Mouse (Mus musculus) heart, postnatal 25 days (tissue): ENCODE data around the gene Rec114. TPM values are rescaled to one million over a fixed set of nuclear protein-coding genes. Genes with fewer than 3 reads are reported as not detected.

ENCODE experiments used
- DNase-seq: peaks from one replicate; pipeline ENCODE4 v3.0.0; 2022; ENCODE audit warnings: low spot score
- intact Hi-C: fragments of 180-260 bp; cut with DNase I; formaldehyde crosslinking; loops from one replicate; pipeline ENCODE4 v1.15.1; 2025
- total RNA-seq, 2 experiments: library from RNA; stranded (reverse); gene quantifications; 2 replicates each; pipeline ENCODE4 v1.2.3; 2021

Rec114 gene
- total RNA-seq: 1 to 10 TPM; 3.1 to 5.5 TPM

DNA sequence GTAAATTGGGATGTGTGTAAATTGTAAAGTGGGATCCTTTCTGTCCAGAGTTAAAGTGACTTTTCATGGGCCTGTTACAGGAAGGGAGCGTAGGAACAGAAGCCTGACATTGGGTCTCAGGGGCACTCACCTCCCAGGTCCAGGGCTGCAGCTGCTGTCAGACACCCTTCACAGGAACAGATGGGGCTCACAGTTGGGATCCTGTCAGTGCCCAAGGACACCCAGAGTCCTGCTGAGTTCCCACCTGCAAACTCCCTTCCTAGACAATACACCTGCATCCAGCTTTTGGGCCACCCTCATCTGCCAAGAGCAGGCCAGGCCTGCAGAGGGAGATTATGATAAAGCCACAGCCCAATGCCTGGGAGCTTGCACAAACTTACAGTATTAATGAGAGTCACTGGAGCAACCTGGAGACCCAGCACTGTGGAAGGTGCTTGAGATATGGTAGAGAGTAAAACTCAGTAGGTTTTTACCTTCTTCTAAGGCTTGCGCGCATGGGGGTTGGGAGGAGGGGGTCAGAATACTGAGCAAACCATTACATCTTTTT is at the start of gene Rec114:
Rec114 (minus strand) TSS at position 263 of the 547 bp plus-strand sequence.
- intact Hi-C loops: no loop called here

DNA sequence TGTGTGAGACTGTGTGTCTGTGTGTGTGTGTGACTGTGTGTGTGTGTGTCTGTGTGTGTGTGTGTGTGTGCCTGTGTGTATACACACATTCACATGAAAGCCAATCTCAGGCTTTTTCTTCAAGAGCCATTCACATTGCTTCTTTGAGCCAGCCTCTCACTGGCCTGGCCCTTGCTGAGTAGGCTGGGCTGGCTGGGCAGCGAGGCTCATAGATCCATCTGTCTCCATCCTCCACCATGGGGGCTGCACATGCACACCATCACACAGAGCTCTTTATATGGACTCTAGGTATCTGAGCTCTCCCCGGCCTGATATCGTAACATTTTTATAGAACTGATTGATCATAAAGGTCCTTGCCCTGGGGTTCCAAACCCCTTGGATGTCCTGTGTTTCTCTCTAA is 45.7 kb upstream of the Rec114 start:
- no peak for DNase-seq
- intact Hi-C loops: no loop called here

More for the DNA sequence above, at the start of gene Rec114:
- DNase-seq: no peak

DNA sequence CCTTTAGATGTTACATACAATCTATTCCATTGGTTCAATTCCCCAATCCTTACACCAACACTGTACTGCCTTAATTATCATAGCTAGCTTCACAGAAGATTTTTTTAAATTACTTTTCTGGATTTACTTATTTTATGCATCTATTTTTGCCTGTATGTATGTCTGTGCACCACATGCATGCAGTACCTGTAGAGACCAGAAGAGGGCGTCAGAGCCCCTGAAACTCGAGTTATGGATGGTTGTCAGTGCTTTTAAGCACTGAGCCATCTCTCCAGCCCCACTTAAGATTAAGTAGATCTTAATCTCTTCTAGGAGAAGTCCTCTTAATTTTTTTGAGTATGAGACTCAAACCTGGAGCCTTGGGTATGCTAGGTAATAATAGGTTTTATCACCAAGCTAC is 31.6 kb upstream of the Rec114 start:
- no peak for DNase-seq
- intact Hi-C loops: loop anchor here (10.0 kb wide), 1 partner anchor 99 kb away; no protein-coding TSS in a partner anchor

DNA sequence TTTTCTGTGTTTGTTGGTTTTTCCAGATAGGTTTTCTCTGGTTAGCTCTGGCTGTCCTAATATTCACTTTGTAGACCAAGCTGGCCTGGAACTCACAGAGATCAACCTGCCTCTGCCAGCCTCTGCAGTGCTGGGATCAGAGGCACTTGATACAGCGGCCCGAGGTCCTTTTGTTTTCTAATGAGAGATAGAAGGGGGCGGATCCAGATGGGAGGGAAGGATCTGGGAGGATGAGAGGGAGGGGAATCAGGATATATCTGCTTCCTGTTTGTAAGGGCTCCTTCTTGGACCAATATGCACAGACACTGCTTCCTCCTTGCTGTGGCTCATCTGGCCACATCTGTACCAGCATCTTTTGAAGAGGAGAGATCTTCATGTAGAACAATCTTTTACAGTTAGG is 31.0 kb upstream of the Rec114 start:
- no peak for DNase-seq
- intact Hi-C loops: loop anchor here (10.0 kb wide), 1 partner anchor 100 kb away; no protein-coding TSS in a partner anchor

DNA sequence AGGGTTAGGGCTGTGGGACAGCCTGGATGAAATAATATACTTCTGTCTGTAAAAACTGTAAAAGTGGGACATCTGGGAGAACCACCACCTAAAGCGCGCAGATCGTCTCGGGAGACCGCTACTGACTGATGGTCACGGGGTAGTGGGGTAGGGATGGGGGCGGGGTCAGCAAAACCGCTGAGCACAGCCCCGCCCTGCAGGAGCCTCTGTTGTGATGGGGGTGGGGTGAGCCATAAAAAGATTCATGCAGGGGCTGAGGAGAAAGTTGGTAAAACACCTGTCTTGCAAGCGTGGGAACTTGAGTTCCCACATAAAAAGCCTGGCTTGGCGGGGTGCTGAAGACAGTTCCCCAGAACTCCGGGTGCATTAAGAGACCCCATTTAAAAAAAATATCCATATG is 26.2 kb upstream of the Rec114 start:
- intact Hi-C loops: loop anchor here (10.0 kb wide), 1 partner anchor 105 kb away; no protein-coding TSS in a partner anchor
- no peak for DNase-seq

DNA sequence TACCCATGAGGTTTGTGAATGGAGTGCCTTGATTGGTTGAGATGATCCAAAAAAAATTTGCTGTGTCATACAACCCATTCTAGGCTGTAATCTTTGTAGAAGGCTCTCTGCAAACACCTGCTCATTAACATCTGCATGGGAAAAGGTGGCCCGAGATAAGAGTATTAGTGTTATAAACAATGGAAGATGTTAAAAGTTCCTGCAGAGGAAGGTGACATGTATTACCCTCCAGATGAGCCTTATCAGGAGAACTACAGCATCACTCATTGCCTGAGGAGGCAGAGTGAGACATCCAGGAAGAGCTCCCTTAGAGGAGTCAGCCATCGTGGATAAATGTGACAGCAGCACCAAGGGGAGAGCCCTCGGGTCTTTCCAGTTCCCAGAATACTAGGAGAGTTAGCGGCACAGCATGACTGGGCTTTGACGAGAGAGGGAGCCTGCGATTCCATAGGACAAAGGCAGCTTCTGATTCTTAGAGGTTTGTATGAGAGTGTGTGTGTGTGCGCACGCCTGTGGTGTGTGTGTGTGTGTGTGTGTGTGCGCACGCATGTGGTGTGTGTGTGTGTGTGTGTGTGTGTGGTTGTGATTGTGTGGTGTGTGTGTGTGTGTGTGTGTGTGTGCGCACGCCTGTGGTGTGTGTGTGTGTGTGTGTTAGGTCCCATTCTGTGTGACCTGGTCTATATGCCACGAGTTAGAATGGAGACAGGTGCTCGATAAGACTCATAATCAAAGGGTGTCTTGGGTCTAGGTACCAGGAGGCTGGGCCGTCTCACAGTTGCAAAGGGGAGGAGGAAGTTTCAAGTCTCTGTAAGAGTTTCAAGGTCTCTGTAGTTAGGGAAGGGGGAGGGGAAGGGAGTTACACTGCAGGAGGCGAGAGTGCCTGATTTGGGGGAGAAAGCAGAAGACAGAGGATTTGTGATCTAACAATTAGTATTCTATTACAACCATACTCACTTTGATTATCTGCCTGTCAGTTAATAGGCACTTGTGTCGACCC is 23.5 kb upstream of the Rec114 start:
- intact Hi-C loops: no loop called here
- DNase-seq: no peak

DNA sequence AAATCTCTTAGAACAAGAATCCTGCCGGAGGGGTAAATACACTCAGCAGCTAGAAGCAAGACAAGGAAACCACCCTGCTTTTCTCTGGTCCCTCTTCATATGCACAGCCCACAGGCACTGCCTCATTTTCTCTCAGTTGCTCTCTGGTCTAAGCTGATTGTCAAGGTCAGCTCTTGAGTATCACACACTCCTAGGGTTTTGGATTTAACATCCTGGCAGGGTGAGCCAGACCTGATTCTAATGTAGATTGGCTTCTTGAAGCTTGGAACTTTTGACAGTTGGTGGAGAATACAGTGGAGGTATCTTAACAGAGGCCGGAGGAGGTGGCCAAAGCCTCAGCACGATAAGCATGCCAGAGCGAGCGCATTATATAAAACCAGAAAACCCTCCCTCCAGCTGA is 20.6 kb upstream of the Rec114 start:
- intact Hi-C loops: no loop called here
- DNase-seq: no peak

DNA sequence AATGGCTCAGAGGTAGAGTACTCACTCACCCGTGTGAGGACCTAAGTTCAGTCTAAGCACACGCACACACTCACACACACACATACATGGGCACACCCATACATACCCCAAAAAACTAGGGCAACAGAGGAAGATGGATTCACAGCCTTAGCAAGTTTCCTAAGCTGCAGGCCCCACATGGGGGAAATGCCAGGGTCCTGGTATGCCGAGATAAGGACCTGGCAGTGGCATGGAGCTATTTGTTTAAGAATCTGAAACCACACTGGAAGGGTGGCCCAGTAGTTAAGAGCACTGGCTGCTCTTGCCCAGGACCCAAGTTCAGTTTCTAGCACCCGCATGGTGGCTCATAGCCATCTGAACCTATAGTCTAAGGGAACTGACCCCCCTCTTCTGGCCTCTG is 19.4 kb upstream of the Rec114 start:
- intact Hi-C loops: no loop called here
- DNase-seq: no peak

DNA sequence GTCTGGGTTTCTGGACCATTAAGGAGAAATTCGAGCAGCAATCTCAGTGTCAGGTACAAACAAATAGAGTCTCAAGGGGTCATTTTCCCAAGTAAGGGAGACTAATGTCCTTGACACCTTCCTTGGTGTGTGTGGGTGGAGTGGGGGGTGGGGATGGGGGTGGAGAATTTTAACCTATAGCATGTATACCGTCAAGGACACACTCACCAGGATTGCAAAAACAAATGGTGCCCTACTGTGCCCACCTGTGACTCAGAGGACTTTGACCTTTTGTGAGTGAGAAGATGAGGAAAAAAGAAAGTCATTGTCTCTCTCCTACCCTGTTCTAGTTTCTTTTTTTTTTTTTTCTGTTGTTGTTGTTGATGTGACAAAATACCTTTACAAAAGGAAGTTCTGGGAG is 18.3 kb upstream of the Rec114 start:
- DNase-seq: no peak
- intact Hi-C loops: no loop called here

DNA sequence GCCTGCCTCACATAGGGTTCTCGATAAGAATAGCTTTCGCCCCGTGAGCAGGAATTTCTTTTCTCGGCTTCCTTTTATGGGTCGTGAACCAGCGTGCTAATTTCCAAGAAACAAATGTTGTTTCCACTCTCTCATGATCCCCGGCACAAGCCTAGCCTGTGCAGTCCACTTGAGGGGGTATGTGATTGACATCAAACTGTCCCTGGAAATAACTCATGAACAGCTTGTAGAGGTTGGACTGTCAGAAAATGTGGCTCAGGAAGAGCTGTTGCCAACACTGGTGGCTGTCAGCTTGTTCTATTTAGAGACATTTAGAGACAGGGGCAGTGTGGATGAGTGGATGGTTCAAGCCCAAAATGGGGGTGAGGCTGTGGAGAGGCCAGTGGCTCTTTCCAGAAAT is 15.0 kb upstream of the Rec114 start:
- no peak for DNase-seq
- intact Hi-C loops: no loop called here

DNA sequence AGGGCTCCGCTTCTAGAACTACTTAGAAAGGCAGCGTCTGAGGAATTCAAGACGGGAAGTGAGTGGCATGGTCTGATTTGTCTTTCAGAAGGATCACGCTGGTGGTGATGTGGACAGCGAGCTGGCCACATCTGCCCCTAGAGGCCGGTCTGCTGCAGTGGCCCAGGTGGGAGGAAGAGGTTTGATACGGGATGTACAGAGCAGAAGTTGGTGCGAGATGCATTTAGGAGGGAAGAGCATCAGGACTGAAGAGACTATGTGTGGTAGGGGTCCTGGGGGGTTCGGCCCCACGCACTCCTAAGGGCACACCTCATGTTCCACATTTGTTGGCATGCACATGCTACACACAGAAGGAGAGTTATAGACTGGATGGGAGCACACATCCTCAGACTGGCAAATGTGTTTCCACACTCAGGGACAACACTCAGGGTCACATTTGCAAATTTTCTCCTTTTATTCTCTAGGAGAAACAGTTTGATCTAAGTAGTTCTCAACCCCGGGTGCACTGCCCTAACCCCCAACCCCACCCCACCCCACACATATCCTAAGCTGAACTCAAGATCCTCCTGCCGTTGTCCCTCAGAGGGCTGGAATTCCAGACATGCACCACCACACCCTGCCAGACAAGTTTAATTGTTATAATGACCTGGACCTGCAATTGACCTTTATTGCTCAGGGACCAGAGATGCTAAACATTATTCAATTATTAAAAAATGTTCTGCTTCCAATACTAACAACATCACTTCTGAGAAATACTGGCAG is 12.8 kb upstream of the Rec114 start:
- intact Hi-C loops: no loop called here
- DNase-seq: no peak

DNA sequence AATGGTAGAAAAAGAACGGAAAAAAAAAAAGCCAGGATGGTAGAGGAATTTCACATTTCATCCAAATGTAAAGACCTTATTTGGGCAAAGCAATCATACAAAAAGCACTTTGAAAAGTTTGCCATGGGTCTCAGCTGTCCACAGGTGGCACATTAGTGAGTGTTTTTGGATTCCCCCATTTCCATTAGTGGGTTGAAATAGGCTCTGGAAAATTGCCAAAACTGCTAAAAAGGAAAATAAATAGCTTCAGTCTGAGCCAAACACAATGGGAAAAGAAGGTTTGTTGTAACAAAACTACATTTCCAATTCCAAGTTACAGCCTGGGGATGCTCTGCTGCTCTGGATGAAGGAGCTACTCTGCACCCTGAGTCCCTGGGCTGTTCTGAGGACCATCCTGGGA is 9.8 kb upstream of the Rec114 start:
- intact Hi-C loops: no loop called here
- no peak for DNase-seq

DNA sequence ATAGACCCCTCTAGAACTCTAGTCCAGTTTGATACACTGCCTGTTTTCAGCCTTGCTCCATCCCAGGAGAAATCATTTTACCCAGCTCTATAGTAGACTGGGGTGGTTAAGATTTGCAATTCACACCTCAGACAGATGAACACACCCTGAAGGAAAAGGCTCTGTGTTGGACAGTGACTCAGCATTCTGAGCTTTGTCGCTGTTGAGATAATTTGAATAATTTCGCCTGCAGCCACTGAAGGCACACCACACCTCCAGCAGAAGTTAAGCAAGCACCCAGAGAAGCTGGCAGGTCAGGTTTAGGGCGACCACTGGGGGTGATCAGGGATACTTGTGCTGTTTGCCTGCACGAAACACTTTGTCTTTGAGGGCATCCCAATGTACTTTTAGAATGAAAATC is 4.4 kb upstream of the Rec114 start:
- no peak for DNase-seq
- intact Hi-C loops: no loop called here

DNA sequence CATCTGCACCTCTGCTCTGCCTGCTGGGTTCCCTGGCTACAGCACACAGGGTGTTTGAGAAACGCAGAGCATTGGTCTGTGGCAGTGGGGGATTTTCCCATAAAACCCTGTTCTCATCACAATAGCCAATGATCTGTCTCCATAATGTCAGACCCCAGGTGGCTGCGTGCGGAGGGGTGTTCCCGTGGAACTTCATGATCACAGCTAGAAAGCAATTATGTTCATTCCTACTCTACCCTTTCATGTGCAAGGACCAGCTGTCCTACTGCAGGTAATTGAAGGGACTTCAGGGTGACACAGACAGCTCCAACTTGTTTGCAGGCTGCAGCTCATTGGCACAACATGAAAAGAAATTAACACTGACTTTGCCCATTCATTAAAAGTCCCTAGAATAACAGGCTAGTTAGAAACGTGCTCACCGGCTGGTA is 3.6 kb upstream of the Rec114 start:
- intact Hi-C loops: no loop called here

DNA sequence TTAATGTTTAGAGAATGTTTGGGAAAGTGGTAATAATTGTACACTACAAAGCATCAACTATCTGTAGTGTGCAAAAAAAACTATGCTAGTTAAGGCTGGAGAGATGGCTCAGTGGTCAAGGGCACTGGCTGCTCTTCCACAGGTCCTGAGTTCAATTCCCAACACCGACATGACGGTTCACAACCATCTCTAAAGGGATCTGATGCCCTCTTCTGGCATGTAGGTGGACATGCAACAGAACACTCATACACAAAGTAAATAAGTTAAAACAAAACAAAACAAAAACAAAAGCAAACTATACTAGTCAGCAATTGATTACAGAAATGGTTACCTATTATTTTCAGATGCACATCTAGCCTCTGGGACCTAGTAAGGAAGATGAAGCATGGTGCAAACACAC is 1.1 kb downstream of the Rec114 start:
- intact Hi-C loops: no loop called here
- no peak for DNase-seq

More for the DNA sequence above, 3.6 kb upstream of the Rec114 start:
- no peak for DNase-seq

DNA sequence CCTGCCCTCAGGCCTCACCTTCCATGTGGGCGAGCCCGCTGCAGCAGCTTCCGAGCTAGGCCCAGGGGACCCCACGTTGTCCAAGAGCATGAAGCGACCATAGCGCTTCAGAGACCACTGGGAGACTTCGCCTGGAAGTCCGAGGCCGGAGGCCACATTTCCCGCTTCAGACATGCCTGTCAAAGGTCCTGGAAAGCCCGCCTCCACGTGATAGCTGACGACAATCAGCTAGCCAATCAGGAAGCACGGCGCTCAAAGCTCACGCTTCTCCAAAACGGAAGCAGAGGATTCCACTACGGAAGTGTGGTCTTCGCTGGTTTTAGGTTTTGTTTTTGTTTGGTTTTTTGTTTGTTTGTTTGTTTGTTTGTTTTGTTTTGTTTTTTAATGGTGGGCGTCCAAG is 2.4 kb downstream of the Rec114 start:
- intact Hi-C loops: no loop called here
- DNase-seq: no peak

DNA sequence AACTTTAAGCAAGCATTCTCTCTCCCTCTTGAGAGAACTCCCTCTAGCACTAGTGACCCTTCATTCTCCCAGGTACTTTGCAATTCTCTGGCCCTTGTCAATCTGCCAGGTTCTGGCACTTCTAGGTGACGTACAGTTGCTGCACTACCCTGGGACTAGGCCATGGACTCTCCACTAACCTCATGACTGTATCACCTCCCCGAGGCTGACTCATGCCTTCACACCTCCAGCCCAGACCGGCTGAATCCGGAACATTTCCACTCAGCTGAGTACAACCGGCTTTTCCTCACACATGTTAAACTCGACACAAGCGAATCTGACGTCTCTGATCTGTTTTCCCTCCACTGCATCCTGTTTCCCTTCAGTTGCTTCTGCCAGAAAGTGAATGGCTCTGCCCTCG is 4.0 kb downstream of the Rec114 start:
- no peak for DNase-seq
- intact Hi-C loops: no loop called here

DNA sequence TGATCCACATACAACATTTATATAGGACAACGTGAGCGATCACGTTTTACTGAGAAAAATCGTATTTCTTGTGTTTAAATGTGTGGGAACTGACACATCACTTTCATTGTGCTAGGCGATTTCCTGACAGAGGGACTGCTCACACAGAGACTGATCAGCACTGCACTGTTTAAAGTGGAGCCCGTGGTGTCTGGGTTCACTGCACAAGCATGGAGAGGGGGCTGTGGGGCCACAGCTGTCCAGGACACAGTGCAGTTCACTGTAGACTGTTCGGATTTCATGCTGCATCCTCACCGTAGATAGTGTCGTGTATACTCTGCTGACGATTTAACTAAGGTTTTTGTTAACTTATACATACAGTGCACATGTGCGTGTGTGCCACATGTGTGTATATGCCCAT is 20.6 kb downstream of the Rec114 start:
- intact Hi-C loops: no loop called here
- no peak for DNase-seq

DNA sequence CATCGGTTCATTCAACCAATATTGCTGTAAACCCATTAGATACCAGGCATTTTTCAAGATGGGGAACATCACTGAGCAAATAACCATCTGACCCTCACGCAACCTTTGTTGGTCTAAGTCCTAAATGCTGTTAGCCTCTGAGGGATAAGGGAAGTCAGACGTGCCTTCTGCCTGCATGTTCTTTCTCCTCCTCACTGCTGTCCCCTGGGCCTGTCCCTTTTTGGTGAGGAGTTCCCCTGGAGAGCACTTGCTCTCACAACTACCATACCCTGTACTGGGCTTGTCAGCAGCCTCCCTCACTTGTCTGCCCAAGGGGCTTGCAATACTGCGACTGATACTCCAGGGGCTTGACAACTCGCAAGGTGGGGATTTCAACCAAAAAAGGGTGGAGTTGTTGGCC is 21.6 kb downstream of the Rec114 start:
- intact Hi-C loops: no loop called here
- no peak for DNase-seq

DNA sequence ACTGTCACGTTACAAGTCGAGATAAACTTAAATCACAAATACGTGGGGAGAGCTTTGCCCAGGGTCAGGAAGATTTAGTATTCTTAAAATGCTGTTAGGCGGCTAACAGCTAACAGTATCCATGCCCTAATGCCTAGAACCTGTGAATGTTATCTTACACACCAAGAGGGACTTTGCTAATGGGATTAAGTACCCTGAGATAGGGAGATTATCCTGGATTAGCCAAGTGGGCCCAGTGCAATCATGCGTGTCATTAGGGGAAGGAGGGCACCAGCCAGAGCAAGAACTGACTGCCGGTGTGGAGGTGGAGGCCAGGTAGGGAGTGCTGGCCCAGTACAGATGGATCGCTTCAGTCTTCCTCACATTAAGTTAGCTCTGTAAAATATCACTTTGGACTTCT is 22.7 kb downstream of the Rec114 start:
- DNase-seq: no peak
- intact Hi-C loops: no loop called here

DNA sequence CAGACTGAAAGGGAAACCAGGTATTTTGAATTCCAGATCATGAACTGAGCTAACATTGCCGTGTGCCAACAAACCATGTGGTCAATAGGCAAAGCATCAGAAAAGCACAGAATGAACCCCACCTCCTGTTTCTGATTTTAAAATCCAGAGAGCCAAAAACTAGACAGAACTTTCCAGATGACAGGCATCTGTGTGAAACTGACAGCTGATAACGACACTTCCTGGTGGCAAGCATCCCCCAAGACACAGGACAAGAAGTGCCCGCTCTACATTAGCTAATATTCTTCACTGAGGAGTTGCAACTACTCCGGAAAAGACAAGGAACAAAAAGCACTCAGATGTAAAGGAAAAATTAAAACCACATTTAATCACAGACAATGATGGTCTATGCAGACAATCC is 23.6 kb downstream of the Rec114 start:
- no peak for DNase-seq
- intact Hi-C loops: no loop called here
